Mouse (Mus musculus): Measurements from ENCODE around the gene Ankrd54. TPM values are rescaled to one million over a fixed set of nuclear protein-coding genes. Genes with fewer than 3 reads are reported as not detected.

Gene Ankrd54
- total RNA-seq, 1 experiment = 25.4 TPM

DNA sequence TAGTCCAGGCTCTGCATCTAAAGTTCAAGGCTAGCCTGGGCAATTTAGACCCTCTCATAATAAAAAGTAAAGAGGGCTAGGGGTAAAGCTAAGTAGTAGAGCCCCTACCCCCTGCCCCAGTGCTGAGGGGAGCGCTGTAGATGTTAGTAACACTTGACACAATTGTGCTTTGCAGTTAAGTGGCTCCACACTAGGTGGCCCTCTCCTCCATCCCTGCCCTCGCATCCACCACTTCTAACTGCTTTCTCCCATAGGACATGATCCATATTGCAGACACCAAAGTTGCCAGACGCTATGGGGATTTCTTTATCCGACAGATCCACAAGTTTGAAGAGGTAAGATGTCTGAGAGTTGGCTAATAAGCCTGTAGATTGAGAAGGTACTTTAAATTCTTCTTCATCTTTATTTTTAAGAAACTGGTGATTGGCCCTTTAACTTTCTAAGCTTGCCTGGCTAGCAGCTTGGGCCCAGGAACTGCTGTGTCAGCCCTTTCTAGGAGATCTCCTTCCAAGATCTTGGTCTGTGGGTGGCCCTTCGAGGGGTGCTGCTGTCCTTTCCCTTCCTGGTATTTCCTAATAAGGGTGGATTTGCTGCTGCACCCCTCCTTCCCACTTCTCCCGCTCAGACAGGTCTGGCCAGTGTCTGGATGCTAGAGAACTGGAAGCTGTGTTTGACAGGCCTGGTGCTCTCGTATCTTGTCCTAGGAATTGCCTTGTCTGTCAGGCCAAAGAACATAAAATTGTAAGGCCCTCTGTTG is 30.6 kb upstream of the Ankrd54 start:
- in situ Hi-C loops (cut with MboI; ENCODE audit: low sequenced_read_pairs in 2 of 2, unreplicated experiment in 2 of 2) = no loop called here
- Histone ChIP-seq H3K9me3 (ENCODE audit: control insufficient read depth, insufficient read depth, low read depth, low read length) (no peaks in the 10 kb centered on the region), H3K27ac (ENCODE audit: insufficient read depth, low read depth, low read length, poor library complexity, severe bottlenecking) (no peak overlapping the region), H3K9ac (ENCODE audit: insufficient read depth, low read depth, low read length, poor library complexity, severe bottlenecking) (no peak overlapping the region), H3K36me3 (ENCODE audit: control insufficient read depth, insufficient read depth, low read length, poor library complexity, severe bottlenecking) (peaks cover 59% of the 10 kb centered on the region), H3K4me3 (ENCODE audit: insufficient read depth in 1 of 2, low read depth in 1 of 2, low read length in 2 of 2, poor library complexity in 1 of 2, severe bottlenecking in 1 of 2) (no peak overlapping the region), H3K4me1 (ENCODE audit: control insufficient read depth in 2 of 2, insufficient read depth in 2 of 2, low read length in 2 of 2, poor library complexity in 1 of 2) (peaks cover 0 to 7% of the 10 kb centered on the region in 2 experiments; a peak in 1 of 4 replicates)
- TF ChIP-seq MAFK (IDR thresholded peaks at IDR 0.05; ENCODE audit: insufficient read depth, low read depth, low read length) = peak; percentile 78
- TF ChIP-seq HCFC1 (IDR thresholded peaks at IDR 0.05; ENCODE audit: borderline replicate concordance, insufficient read depth, low read length) = no peak
- TF ChIP-seq ZC3H11A (IDR thresholded peaks at IDR 0.05; ENCODE audit: borderline replicate concordance, low read depth, low read length) = no peak
- TF ChIP-seq CHD2 (IDR thresholded peaks at IDR 0.05; ENCODE audit: low read depth, low read length) = no peak
- no peak for DNase-seq (ENCODE audit: low read depth, low spot score)

GRCm38 (mm10) chr15:79092284-79092683 is 29.6 kb upstream of the Ankrd54 start:
- Histone ChIP-seq H3K4me1 (ENCODE audit: control insufficient read depth in 2 of 2, insufficient read depth in 2 of 2, low read length in 2 of 2, poor library complexity in 1 of 2) (peaks cover 0 to 2% of the 10 kb centered on the region in 2 experiments; a peak in 1 of 4 replicates), H3K36me3 (ENCODE audit: control insufficient read depth, insufficient read depth, low read length, poor library complexity, severe bottlenecking) (peaks cover 63% of the 10 kb centered on the region), H3K27ac (ENCODE audit: insufficient read depth, low read depth, low read length, poor library complexity, severe bottlenecking) (no peak overlapping the region), H3K4me3 (ENCODE audit: insufficient read depth in 1 of 2, low read depth in 1 of 2, low read length in 2 of 2, poor library complexity in 1 of 2, severe bottlenecking in 1 of 2) (no peak overlapping the region), H3K9ac (ENCODE audit: insufficient read depth, low read depth, low read length, poor library complexity, severe bottlenecking) (no peak overlapping the region), H3K9me3 (ENCODE audit: control insufficient read depth, insufficient read depth, low read depth, low read length) (no peaks in the 10 kb centered on the region)
- no peak for TF ChIP-seq ZNF384 (IDR thresholded peaks at IDR 0.05; ENCODE audit: low read depth, low read length)
- no peak for TF ChIP-seq ZC3H11A (IDR thresholded peaks at IDR 0.05; ENCODE audit: borderline replicate concordance, low read depth, low read length)
- TF ChIP-seq HCFC1 (IDR thresholded peaks at IDR 0.05; ENCODE audit: borderline replicate concordance, insufficient read depth, low read length) = no peak
- no peak for TF ChIP-seq CHD2 (IDR thresholded peaks at IDR 0.05; ENCODE audit: low read depth, low read length)
- TF ChIP-seq MAFK (IDR thresholded peaks at IDR 0.05; ENCODE audit: insufficient read depth, low read depth, low read length) = no peak
- DNase-seq (ENCODE audit: low read depth, low spot score) = no peak
- in situ Hi-C loops (cut with MboI; ENCODE audit: low sequenced_read_pairs in 2 of 2, unreplicated experiment in 2 of 2) = no loop called here

- peaks cover 0 to 11% of the 10 kb centered on the region in 2 experiments; a peak in 1 of 4 replicates for H3K4me1 ChIP-seq (ENCODE audit: control insufficient read depth in 2 of 2, insufficient read depth in 2 of 2, low read length in 2 of 2, poor library complexity in 1 of 2)
- no peak overlapping the region for H3K27ac ChIP-seq (ENCODE audit: insufficient read depth, low read depth, low read length, poor library complexity, severe bottlenecking)
- H3K9ac ChIP-seq (ENCODE audit: insufficient read depth, low read depth, low read length, poor library complexity, severe bottlenecking) = no peak overlapping the region
- in situ Hi-C loops (cut with MboI; ENCODE audit: low sequenced_read_pairs in 2 of 2, unreplicated experiment in 2 of 2) = no loop called here
- peaks cover 63% of the 10 kb centered on the region for H3K36me3 ChIP-seq (ENCODE audit: control insufficient read depth, insufficient read depth, low read length, poor library complexity, severe bottlenecking)
- no peak for TF ChIP-seq MAFK (IDR thresholded peaks at IDR 0.05; ENCODE audit: insufficient read depth, low read depth, low read length)
- TF ChIP-seq ZC3H11A (IDR thresholded peaks at IDR 0.05; ENCODE audit: borderline replicate concordance, low read depth, low read length) = no peak
- no peak for TF ChIP-seq CHD2 (IDR thresholded peaks at IDR 0.05; ENCODE audit: low read depth, low read length)
- TF ChIP-seq ZNF384 (IDR thresholded peaks at IDR 0.05; ENCODE audit: low read depth, low read length) = no peak
- no peak for TF ChIP-seq HCFC1 (IDR thresholded peaks at IDR 0.05; ENCODE audit: borderline replicate concordance, insufficient read depth, low read length)
- no peaks in the 10 kb centered on the region for H3K9me3 ChIP-seq (ENCODE audit: control insufficient read depth, insufficient read depth, low read depth, low read length)
- no peak overlapping the region for H3K4me3 ChIP-seq (ENCODE audit: insufficient read depth in 1 of 2, low read depth in 1 of 2, low read length in 2 of 2, poor library complexity in 1 of 2, severe bottlenecking in 1 of 2)
- DNase-seq (ENCODE audit: low read depth, low spot score) = no peak
Observed at GRCm38 (mm10) chr15:79079567-79079966, 16.9 kb upstream of the Ankrd54 start.

DNA sequence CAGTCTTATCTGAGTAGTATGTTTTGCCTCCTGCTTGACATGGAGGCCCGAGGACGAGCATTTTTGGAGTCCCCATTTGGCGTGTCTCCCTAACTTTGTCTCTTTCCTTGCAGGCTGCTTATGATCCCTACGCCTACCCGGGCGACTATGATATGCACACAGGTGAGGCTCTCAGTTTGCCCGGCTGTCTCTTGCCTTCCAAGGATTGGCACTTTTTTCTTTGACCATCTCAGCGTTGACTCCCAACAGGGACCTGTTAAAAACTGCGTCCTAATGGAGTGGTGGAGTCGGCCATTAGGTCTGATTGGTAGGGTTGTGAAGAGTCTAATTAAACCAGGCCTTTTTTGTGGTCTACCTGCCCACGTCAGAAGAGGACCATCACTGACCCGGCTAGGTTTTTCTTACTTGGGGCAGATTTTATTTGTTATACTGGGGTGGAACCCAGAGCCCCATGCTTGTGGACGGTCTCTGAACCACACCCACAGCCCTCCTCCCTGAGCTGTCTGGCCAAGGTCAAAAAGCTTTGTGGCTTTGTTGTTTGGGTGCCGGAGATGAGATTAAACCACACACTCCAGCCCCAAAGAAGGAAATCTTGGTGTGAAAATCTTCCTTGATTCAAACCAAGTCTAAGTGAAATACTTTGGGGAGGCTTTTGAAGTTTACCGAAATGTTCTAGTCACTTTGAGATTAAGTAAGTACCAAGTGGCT is 13.1 kb upstream of the Ankrd54 start:
- peak overlapping the region; percentile 81; the same call in 1 of the 2 replicates for H3K27ac ChIP-seq (ENCODE audit: insufficient read depth, low read depth, low read length, poor library complexity, severe bottlenecking)
- H3K9ac ChIP-seq (ENCODE audit: insufficient read depth, low read depth, low read length, poor library complexity, severe bottlenecking) = peak overlapping the region; percentile 98
- H3K36me3 ChIP-seq (ENCODE audit: control insufficient read depth, insufficient read depth, low read length, poor library complexity, severe bottlenecking) = peaks cover 33% of the 10 kb centered on the region
- peaks cover 0 to 16% of the 10 kb centered on the region in 2 experiments; a peak in 1 of 4 replicates for H3K4me1 ChIP-seq (ENCODE audit: control insufficient read depth in 2 of 2, insufficient read depth in 2 of 2, low read length in 2 of 2, poor library complexity in 1 of 2)
- H3K9me3 ChIP-seq (ENCODE audit: control insufficient read depth, insufficient read depth, low read depth, low read length) = no peaks in the 10 kb centered on the region
- DNase-seq (ENCODE audit: low read depth, low spot score) = peak; percentile 35
- peak overlapping the region; percentile 97 to 98 for H3K4me3 ChIP-seq (ENCODE audit: insufficient read depth in 1 of 2, low read depth in 1 of 2, low read length in 2 of 2, poor library complexity in 1 of 2, severe bottlenecking in 1 of 2)
- in situ Hi-C loops (cut with MboI; ENCODE audit: low sequenced_read_pairs in 2 of 2, unreplicated experiment in 2 of 2) = no loop called here
- TF ChIP-seq HCFC1 (IDR thresholded peaks at IDR 0.05; ENCODE audit: borderline replicate concordance, insufficient read depth, low read length) = no peak
- no peak for TF ChIP-seq CHD2 (IDR thresholded peaks at IDR 0.05; ENCODE audit: low read depth, low read length)
